Mouse (Mus musculus) G1E (cell line): ENCODE results near the gene Rad9a.

ENCODE experiments used
- CTCF ChIP-seq: IDR thresholded peaks from 2 replicates; pipeline ENCODE4 v1.5.1; 2012; ENCODE audit warnings: low read depth, low read length, inconsistent platforms, mixed read lengths
- GATA1 ChIP-seq: IDR thresholded peaks from 2 replicates; pipeline ENCODE4 v1.6.1; 2012; ENCODE audit warnings: borderline replicate concordance, low read length, inconsistent platforms, mixed read lengths

DNA sequence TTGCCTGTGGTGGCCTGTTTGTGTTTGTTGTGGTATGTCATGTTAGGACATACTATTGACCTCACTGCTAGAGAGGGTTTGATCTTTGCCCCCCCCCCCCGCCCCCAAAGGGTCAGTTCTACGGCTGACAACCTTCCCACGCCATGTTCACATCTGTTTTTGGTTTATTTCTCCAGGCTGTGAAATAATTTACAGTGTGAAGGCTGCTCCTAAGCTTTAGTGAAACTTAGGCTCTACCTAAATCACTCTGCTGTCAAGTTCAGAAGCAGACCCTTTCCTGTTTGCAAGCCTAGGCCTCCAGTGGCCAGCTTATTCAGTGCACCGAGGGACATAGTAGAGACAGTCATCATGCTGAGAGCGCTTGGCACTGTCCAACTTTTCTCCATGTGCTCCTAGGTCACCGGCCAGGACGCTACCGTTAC lies 38.8 kb upstream of the Rad9a start:
- no peak for TF ChIP-seq CTCF
- no peak for TF ChIP-seq GATA1
